Mouse (Mus musculus) 3134 (cell line): ENCODE data around the gene Fga.

ENCODE experiments used
- DNase-seq: peaks from one replicate; pipeline ENCODE4 v3.0.0-alpha.2; 2011; ENCODE audit warnings: low spot score; ENCODE audit not compliant: insufficient read length; ENCODE audit errors: extremely low read depth

The Fga gene

GRCm38 (mm10) chr3:83025475-83026301, at the start of gene Fga:
Fga (plus strand) TSS chr3:83026076.
- DNase-seq, result no peak

GRCm38 (mm10) chr3:82980818-82981217, 45.1 kb upstream of the Fga start:
- DNase-seq, result no peak

DNA sequence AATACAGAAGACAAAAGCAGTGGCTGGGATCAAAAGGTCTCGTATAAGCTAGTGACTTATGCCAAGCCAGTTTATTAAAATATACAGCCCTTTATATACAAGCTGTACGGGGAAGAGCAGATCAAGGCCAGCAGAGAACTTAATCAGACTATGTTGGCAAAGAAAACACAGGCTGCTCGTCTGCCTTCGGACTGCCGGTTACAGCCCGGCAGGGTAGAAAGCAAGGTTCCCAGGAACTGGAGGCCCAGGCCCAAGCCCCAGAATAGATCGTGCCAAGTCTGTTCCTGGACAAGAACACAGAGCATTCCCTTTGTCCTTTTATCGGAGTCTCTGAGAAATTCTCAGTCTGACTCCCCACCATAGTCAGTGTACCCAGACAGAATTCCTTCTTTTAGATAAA, 44.0 kb upstream of the Fga start:
- no peak for DNase-seq

DNA sequence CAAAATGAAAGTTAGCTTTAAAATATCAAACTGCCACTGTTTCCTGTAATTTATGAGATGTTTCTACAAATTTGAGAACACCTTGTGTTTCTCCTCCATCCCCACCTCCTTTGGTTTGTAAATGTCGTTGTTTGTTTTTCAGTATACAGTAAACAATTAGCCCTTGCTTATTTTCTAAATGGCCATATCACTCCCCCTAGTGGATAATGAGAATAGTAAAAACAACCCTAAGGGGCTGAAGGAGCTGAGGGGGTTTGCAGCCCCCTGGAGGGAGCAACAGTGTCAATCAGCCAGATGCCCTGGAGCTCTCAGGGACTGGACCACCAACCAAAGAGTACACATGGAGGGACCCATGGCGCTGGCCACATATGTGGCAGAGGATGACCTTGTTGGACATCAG, 41.0 kb upstream of the Fga start:
- no peak for DNase-seq

DNA sequence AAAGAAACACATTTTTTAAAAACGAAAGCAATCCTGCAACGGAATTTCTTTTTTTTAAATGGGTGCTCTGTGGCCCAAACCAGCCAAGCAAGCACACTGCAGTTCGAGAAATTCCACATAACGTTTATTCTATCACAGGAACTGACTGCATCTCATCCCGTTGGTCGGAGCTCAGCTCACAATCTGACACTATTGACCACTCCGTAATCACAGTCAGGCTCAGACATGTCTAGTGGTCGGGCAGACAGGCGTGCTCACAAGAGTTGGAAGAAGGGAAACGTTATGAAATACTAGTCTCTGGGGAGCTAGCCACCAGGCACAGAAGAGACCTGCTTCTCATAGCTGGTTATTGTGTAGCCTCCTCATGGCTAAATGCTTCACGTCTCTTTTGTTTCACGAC, 33.9 kb upstream of the Fga start:
- no peak for DNase-seq

DNA sequence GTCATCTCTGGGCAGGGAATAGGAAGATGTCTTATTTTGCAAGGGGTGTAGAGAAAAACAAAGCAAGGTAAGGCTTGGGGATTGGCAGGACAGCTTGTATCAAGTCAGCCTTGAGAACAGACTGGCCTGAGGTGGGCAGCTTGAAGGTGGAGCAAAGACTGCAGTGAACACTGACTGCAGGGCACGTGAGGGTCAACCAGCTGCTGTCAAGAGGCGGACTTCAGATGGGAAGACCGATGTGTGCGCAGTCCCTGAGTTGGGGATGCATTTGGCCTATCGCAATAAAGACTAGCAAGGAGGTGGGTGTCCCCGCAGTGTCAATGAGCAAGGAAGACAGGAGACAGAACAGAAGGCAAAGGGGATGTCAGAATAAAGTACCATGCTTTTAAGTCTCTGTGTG, 32.9 kb upstream of the Fga start:
- no peak for DNase-seq

DNA sequence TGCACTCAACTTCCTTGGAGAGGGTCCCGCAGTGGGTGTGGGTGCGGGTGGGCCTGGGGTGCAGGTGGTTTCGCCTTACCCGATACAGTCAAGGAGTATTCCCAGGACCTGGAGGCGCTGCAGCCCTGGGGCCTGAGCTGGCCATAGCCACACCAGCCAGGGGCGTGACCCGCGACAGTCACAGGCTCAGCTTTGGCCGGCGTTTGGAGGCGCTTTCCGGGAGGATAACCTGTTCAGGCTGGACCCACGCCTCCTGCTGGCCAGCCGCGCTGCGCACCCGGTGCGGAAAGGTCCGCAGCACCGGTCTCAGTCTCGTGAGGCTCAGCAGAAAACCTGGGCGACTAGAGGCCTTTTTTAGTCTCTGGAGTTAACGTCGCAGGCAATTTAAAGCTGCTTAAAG, 30.5 kb upstream of the Fga start:
- DNase-seq, result no peak

DNA sequence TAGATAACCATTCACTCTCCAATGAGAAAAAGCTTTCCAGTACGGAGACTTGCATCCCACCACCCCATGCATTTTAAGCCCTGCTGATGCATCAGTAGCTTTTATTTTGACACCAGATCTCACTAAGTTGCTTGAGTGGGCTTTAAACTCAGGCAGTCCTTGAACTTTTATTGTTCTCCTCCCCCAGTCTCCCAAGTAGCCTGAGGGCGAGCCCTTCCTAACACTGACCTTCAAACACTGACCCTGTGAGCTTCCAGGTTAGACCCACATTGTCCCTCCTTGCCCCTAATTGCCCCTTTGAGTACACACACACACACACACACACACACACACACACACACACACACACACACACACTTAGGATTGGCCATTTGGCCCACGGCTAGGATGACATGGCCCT, 29.2 kb upstream of the Fga start:
- no peak for DNase-seq

GRCm38 (mm10) chr3:82998772-82999463, 27.0 kb upstream of the Fga start:
- no peak for DNase-seq

- no peak for DNase-seq
Measured at GRCm38 (mm10) chr3:82999995-83000394, 25.9 kb upstream of the Fga start.

GRCm38 (mm10) chr3:83002191-83002590, 23.7 kb upstream of the Fga start:
- DNase-seq, result no peak

DNA sequence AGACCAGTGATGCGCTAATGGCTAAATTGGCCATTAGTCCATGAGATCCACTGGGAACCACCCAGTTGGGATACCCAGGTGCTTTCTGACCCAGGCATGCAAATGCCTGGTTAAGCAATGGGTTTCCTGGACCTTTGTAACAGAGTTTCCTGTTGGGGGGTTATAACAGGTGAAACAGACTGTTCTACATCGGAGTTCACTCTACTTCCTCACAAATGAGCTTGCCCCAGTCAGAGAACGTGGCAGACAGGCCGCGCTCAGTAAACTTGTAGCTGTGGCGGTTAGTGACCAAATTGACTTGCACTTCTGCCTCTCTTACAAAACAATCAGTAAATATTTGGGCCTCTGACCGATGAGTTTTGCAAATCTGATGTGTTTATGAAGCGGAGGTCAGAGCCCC, 22.8 kb upstream of the Fga start:
- no peak for DNase-seq

GRCm38 (mm10) chr3:83004801-83005200, 21.1 kb upstream of the Fga start:
- DNase-seq, result no peak

- no peak for DNase-seq
Measured at GRCm38 (mm10) chr3:83007557-83007956, 18.3 kb upstream of the Fga start, which contains the start of gene Fgg. Fgg (plus strand) TSS chr3:83007724.

GRCm38 (mm10) chr3:83010291-83010690, 15.6 kb upstream of the Fga start:
- DNase-seq, result no peak

DNA sequence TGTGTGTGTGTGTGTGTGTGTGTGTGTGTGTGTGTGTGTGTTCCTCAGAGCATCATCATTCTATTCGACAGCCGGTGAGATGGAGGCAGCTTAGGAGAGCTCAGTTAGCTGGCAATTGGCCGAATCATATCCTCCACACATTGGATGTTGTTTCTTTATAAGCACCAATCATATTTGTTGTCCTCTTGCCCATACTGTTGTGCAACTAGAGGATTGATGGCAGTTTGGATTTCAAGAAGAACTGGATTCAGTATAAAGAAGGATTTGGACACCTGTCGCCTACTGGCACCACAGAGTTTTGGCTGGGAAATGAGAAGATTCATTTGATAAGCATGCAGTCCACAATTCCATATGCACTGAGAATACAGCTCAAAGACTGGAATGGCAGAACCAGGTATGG, 14.7 kb upstream of the Fga start:
- no peak for DNase-seq

DNA sequence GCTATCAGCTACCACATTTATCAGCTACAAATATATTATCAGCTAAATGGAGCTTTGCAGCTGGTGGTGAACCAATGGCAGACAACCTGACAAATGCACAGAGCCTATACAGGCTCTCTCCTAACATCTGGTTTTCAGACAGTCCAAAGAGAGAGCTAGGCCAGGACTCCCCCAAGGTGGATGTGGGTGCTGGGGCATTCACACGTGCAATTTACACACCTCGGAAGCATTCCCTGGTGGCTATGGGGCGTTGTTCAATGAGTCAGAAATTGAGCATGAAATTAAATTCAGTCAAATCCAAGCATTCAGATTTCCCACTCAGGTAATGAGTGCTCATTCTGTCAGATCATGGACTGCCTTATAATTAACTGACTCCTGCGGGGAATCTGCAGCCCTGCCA, 14.3 kb upstream of the Fga start:
- no peak for DNase-seq

- DNase-seq, result no peak
Measured at GRCm38 (mm10) chr3:83012636-83013035, 13.2 kb upstream of the Fga start.

- DNase-seq, result no peak
Measured at GRCm38 (mm10) chr3:83013951-83014350, 11.9 kb upstream of the Fga start.

- DNase-seq, result no peak
Measured at GRCm38 (mm10) chr3:83016236-83016635, 9.6 kb upstream of the Fga start.

GRCm38 (mm10) chr3:83020387-83020786, 5.5 kb upstream of the Fga start:
- DNase-seq, result no peak

DNA sequence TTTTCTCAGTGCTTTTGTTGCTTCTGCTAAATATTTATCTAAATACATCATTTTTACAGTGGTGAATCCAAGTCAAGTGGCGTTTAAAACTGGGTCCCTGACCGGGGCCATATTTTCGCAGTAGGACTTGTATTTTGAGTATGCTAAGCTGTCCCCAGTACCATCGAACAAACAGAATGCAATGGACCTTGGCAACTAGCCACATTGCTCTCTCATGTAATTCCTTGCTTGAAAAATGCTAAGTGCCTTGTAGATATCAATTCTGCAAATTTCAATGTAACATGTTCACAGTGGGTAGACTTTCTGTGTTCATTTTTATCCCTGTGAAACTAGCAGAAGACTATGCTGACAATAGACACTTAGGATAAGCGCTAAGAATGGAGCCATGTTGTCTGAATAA, 4.7 kb upstream of the Fga start:
- no peak for DNase-seq
